Mouse (Mus musculus) liver, adult 2 months (tissue): ENCODE data around the gene Slc7a14.

Experiments used
- CTCF ChIP-seq: fragments of 200-500 bp; IDR thresholded peaks from 2 replicates; pipeline ENCODE4 v1.5.1; 2011; ENCODE audit warnings: low read depth, low read length, control low read depth
- POLR2A ChIP-seq: fragments of 200-500 bp; IDR thresholded peaks from 2 replicates; pipeline ENCODE4 v1.6.1; 2011; ENCODE audit warnings: low read length, control low read depth; ENCODE audit not compliant: insufficient read depth; ENCODE audit errors: extremely low read depth

- no peak for TF ChIP-seq CTCF
- no peak for TF ChIP-seq POLR2A
These were observed 36.4 kb upstream of the Slc7a14 start for GRCm38 (mm10) chr3:31346540-31346939.
